Mouse (Mus musculus): ENCODE data around the gene Begain.

Begain gene

DNA sequence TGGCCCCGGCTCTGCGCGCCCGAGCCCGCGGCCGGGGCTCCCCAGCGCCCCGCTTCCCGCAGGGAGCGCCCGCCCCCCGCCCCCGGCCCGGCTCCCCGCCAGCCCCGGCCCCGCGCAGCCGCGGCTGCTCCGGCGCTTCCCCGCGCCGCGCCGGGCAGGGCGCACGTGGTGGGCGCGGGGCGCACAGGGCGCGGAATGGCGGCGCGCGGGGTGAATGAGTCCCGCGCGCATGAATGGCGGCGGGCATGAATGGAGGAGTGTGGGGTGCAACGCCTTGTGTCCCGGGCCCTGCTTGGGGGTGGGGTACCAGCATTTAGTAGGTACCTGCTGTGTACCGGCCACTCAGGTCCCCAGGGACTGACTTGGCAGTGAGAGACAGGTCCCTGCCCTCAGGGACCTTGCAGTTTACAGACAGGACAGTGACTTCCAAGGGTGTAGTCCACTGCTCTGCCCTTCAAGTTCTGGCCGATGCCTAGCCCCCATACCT, at the start of gene Begain:
Gene Begain, minus strand, starts transcription at position 51 of the 487 bp plus-strand sequence.
- DNase-seq (ENCODE audit: low spot score) = no peak

DNA sequence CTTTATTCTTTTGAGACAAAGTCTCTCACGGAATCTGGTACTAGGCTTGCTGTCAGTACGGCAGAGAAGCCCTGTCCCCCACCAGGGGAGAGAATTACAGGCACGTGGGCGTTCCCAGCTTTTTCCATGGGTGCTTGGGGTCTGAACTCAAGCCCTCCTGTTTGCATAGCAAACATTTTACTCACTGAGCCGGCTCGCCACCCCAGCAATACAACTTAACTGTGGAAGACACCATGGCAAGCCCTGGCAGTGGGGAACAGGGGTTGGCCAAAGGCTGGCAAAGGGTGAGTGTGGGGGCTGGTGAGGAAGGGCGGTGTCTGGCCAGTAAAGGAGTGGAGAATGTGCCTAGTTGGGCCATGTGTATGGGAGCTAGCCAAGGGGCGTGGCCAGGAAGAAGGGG, 47.7 kb upstream of the Begain start:
- no peak for DNase-seq (ENCODE audit: low spot score)

DNA sequence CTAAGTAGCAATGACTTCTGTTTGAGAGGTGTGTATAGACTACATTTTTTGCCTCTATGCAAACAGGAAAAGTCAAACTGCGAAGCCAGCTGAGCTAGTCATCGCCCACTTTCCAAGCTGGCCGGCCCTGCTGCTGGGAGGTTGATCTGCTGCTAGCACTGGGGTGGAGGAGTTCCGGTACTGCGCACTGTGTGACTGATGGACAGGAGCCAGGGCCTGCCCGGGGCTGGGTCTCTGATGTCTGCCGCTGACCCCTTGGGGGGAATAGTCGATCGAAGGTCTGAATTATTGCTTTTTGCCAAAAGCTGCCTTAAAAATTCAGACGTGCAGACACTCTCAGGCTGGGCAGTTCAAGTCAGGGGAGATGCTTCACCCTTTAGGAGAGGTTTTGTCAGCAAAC, 47.1 kb upstream of the Begain start:
- DNase-seq (ENCODE audit: low spot score) = no peak

DNA sequence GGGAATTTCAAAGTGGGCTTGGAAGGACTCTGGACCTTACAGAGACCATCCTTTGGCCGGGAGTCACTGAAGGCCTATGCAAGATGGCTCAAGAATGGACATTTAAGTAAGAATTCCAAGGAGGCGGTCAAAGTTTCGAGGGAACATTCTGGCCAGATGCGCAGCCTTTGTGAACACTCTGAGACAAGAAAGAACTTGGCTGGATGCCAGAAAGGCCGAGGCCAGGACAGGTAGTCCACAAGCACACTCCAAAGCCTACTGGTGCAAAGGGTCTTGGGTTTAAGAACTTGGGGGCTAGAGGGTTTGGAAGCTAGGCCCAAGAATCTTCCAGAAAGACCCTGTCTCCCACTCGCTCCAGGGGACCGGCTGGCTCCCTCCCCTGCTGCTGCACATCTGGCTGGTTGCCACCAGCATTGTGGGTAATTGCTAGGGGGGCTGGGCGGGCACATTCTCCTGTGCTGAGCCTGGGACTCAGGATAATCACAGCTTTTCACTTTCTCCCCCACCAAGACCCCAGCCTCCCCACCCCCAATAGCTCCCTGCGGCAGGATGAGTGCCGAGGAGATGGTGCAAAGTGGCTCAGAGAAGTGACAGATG, 45.1 kb upstream of the Begain start:
- DNase-seq (ENCODE audit: low spot score) = no peak

DNA sequence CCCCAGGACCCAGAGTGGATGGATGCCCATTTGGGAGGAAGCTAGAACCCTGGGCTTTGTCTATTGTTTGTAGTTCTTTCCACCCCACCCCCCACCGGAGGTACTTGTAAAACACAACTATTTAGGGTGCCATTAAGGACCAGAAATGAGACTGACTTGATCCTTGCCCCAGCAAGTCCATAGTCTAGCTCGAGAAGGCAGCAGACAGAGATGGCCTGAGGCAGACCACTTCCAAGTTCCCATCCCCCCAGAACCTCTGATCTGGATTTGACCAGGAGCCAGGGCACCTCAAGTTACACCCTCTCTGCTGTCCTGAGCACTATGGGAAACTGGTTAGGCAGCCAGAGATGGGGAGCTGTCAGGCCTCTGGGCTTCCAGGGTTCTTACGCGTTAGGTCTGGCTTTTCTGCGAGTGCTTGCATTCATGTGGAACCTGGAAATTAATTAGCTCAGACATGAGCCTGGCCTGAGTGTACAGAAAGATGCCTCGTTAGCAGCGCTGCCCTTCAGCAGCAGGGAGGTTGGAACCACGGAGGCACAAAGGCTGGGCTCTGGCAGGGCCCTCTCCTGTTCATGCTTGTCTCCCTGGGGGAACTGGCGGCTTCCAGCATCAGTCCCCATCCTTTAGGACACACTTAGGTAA, 44.5 kb upstream of the Begain start:
- no peak for DNase-seq (ENCODE audit: low spot score)

DNA sequence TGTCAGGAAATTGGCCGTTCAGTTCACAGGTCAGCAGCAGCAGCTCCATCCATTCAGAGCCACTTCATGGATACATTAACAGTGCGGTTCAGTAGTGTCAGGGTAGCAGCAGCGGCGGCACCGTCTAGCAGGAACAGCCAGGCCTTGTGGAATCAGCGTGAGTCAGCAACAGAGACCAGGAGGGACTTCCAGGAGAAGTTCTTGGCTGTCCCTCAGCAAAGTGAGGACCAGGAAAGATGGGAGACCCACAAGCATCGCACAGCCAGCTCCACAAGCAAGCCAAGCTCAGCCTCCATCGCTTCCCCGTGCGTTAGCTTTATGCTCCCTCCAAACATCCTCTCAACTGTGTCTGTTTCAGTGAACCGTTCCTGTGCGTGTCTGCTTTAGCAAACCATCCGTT, 40.9 kb upstream of the Begain start:
- no peak for DNase-seq (ENCODE audit: low spot score)

DNA sequence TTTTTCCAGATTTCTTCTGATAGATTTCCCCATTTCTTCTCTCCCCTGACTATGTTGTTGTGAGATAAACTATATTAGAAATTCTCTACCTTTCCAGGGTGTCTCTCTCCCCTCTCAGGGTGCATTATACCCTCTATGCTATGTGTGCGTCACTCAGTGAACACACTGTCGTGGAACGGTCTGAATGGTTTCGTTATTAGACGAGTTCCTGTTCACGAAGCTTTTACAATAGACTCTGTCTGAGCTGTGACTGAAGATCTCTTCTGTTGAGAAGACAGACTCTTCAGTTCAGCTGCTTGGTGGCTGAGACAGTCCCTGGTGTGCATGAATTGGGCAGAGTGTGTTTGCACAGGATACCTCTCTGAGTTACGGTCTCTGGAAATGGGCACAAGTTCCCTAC, 32.4 kb upstream of the Begain start:
- no peak for DNase-seq (ENCODE audit: low spot score)

DNA sequence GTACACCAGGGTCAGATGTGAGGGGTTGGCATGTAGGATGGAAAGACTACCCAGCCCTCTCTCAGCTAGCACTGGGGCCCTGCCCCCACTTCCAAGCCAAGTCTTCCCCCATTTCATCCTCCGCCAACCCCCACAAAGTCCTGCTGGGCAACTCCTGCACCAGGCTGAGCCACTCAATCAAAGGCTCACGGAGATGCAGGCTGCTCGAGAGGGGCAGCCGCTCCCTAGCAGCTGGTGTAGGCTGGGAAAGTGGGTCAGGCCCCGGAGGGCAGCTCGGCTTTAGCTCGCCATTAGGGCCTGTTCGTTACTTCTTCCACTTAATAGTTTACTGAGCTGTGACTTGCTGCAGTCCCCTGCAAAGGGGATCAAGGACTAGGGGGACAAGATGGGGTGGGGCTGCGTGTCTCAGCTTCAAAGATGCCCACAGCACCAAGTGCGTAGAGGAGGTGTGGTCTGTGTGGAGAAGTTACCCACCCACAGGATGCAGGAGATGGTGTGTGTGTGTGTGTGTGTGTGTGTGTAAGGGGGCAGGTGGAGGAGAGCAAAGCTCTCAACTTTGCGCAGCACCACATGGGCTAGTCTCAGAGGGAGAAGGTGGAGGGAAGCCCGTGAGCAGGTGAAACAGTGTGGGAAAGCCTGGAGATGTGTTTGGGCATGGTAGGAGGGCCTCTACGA, 22.6 kb upstream of the Begain start:
- no peak for DNase-seq (ENCODE audit: low spot score)

DNA sequence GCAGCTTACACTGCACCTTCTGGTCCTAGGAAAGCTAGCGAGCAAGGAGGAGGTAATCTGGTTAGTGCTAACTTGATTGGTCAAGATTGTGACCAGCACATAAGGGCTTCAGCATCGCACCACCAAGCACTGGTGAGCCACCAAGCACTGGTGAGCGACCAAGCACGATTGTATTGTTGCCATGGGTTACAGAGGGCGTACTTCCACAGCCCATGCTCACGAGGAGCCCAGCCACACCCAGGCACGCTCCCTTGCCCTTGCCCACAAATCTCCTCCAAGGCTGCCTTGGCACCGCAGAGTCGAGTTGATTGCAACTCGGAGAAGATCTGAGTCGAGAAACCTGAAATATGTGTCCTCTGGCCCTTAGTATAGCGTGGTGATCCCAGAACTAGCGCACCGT, 22.0 kb upstream of the Begain start:
- no peak for DNase-seq (ENCODE audit: low spot score)

DNA sequence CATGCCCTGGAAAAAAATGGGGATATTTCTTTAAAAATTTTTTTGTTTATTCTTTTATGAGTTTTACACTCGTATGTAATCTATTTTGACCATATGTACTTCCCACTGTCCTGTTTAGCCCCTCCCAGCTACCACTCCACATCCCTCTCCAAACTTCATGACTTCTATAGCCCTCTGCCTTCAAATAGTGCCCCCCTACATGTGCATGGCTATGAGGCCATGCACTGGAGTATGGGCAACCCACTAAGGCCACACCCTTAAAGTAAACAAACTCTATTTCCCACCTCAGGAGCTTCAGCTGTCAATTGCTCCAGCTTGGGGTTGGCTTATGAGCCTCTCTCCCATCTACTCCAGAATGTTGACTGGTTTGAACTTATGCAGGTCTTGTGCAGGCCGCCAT, 18.1 kb upstream of the Begain start:
- DNase-seq (ENCODE audit: low spot score) = no peak

DNA sequence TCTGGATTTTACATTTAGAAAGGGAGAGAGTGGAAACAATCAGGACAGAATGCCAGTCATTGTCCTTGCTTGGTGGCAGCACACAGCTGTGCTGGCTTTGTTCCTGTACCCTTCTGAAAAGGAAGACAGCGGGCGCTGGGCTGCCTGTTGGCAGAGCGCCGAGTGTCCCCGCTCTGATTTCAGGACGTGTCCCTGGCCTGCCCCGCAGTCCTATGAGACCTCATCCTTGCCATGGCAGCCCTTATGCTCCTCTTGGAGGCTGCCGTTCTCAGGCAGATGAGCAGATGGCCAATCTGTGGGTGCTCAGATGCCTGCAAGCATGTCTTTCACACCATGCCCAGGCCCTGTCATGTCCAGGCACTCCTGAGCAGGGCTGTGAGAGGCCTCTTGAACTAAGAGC, 17.7 kb upstream of the Begain start:
- no peak for DNase-seq (ENCODE audit: low spot score)

DNA sequence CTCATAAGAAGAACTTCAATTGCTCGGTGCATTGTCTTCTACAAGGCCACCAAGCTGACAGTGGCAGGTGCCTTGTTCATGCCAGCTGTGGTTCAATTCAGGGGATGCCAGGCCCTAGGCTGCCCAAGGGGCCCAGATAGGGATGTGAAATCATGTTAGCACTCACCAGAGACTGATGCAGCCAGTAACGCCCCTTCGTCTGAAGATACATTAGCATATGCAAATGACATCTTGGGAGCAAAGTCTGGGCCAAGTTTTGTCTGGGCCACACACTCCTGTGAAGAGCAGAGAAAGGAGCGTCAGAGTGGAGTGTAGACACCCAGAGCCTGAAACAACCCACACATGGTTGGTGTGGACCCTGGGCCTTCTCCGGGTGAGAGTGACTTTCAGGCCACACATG, 17.0 kb upstream of the Begain start:
- DNase-seq (ENCODE audit: low spot score) = no peak

DNA sequence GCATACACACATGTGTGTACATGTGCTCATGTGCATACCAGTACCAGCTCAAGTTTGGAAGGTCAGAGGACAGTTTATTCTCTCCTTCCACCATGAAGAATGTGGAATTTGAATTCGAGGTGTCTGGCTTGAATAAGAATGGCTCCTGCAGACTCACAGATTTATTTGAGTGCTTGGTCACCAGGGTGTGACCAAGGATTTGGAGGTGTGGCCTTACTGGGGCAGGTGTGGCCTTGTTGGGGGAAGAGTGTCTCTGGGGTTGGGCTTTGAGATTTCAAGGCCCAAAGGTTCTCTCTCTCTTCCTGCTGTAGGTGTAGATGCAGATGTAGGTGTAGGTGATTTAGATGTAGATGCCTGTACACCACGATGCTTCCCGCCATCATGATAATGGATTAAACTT, 15.5 kb upstream of the Begain start:
- DNase-seq (ENCODE audit: low spot score) = no peak

DNA sequence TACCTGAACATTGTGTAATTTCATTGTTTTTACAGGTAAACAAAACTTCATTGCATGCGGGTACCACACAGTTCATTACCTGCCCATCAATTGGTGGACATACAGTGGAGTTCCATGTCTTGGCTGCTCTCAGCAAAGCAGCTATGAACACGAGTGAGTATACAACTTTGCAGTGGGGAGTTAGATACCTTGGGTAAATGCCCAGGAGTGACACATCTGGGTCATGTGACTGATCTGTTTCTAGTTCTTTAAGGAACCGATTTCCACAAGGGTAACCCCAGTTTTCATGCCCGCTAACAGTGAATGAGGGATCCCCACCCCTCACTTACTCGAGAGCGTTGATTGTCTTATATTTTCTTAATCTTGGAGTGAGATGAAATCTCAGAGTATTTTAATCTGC, 9.0 kb upstream of the Begain start:
- DNase-seq (ENCODE audit: low spot score) = no peak

DNA sequence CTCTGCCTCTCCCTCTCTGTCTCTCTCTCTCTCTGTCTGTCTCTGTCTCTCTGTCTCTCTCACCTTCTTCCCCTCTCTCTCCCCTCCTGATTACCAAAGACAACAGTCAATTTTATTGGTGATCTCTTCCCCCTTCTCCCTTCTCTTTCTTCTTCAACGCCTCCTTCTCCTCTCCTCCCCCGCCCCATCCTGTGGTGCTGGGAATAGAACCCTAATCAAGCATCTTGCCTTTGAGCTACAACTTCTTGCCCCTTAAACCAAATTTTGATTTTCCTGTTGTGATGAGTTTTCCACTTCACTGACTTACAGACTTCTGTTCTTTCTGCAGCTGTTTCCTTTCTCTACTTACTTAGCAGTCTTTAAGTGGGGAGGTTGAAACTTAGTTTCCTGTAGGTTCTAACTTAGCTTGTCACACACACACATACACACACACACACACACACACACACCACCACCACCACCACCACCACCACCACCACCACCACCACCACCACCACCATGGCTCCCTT, 6.8 kb upstream of the Begain start:
- DNase-seq (ENCODE audit: low spot score) = no peak

DNA sequence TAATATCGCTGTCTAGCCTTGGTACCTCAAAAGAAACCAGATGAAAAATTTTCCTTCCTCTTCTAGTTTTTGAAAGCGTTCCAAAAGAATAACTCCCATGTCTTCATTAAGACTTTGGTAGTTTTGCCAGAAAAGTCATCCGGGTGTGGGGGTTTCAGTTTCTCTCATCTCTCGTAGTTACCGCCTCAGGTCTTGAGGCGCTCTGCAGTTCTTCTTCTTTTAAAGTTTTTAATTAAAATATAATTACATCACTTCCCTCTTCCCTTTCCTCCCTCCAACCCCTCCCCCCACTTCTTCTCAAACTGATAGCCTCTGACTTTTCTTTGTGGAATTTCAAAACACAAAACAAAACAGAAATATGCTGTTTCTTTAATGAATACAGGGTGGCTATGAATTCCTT, 6.1 kb upstream of the Begain start:
- DNase-seq (ENCODE audit: low spot score) = no peak

DNA sequence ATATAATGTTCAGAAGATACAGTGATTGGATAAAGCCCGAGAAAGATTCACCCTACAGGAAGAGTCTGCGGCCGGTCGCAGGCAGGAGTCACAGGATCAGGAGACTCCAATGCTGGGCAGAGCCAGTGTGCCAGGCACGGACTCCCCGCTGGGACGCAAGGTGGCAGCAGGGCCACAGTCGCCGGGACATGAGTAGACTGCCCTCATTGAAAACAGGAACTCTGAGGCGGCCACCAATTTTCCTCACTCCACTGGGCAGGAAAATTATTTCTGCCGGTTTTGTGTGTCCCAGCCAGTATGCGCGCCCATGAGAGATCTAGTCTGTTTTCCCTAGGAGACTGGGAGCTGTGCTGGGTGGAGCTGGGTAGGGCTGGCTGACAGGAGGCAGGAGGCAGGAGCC, 3.2 kb upstream of the Begain start:
- no peak for DNase-seq (ENCODE audit: low spot score)

DNA sequence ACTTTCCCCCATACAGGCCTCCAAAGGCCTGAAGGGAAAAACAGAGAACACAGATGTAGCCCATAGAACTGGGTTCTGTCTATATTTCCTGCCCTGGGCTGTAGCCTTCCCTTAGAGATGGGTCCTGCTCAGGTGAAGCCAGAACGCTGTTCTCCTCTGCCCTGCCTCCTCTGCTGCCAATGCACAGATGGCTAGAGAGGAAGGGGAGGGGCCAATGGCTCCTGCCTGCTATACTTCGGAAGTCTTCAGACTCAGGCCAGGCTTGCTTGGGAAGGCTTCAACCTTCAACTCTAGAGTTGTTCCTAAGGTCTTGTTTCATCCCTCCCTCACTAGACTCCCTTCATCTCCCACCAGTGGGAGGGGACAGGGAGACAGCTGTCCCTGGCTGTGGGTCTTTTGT, 1.7 kb upstream of the Begain start:
- no peak for DNase-seq (ENCODE audit: low spot score)

DNA sequence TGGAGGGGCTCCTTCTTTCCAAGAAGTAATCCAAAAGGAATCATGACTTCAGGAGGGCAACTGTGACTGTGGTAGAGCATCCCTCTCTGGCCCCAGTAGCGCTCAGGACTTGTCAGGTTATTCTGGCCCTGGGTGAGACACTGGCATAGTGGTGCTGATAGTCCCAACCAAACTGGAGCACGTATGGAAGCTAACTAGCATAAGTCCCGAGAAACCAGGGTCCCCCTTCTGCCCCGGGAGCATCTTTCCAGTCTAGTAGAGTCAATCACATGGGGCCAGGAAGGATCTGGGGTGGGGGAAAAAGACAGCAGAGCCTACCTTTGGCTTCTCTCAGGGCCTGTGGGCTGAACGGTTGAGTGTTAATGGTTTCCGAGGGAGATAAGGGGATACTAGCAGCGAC, 721 bp upstream of the Begain start:
- no peak for DNase-seq (ENCODE audit: low spot score)

DNA sequence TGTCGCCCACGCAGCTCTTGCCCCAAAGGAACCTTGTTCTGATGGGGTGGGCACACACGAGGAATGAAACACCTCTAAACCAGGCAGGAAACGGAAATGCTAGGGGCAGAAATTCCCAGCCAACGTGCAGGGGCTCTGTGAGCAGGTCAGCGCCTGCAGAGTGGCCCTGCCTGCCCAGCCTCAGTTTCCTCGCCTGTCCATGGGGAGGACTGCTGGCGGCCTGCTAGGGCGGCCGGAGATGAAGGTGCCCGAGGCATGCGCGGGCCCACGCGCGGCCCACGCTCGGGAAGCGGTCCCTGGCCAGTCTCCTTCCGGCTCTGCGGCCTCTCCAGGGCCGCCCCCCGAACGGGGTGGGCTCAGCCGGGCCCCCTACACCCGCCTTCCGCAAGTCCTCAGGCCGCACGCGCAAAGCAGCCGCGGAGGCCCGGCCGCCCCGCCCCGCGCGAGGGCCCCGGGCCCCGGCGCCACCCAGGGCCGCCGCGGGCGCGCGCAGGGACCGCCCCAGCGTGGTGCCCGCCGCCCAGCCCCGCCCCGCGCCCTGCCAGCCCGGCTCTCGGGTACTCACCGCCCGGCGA, 369 bp downstream of the Begain start:
- DNase-seq (ENCODE audit: low spot score) = peak; percentile 31

DNA sequence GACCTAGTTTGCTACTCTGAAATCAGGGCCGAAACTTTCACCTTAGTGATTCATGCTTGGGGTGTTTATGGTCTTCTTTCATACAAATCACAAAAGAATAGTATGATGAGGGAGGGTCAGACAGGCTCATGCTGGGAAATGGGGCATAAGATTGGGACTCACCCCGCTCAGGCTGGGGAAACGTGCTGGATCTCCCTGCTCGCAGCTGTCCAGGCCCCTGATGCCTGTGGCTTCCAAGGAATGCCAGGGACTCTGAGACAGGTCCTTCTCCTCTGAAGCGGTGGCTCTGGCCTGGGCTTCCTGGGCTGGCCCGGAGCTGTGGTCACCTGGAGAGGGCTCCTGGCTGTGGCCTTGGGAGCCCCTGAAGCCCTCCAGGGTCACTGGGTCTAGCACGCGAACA, 9.4 kb downstream of the Begain start:
- no peak for DNase-seq (ENCODE audit: low spot score)

DNA sequence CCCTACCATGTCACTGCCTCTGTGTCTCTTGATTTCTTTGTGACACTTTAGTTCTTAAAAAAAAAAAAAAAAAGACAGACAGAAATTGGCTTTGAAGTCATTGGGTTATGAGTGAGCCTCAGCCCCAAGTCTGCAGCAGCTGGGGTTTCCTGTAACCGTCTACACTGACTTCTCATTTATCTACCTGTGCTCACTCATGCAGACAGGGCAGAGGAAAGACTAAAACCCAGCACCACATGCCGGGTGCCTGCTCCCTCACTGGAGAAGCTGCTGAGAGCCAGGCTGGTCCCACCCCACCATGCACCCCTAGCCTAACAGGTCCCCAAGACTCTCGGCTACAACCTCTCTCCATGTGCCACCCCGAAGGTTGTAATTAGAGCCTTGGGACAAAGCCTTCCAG, 10.3 kb downstream of the Begain start:
- DNase-seq (ENCODE audit: low spot score) = no peak

Data from ovary, postnatal 14 days (tissue).